Mouse (Mus musculus): ENCODE results near the gene Tmem87b. TPM values are rescaled to one million over a fixed set of nuclear protein-coding genes. Genes with fewer than 3 reads are reported as not detected.

Tmem87b gene
- 46.5 to 73.2 TPM (median 54.2 TPM) in 3 replicates for total RNA-seq (2017)

DNA sequence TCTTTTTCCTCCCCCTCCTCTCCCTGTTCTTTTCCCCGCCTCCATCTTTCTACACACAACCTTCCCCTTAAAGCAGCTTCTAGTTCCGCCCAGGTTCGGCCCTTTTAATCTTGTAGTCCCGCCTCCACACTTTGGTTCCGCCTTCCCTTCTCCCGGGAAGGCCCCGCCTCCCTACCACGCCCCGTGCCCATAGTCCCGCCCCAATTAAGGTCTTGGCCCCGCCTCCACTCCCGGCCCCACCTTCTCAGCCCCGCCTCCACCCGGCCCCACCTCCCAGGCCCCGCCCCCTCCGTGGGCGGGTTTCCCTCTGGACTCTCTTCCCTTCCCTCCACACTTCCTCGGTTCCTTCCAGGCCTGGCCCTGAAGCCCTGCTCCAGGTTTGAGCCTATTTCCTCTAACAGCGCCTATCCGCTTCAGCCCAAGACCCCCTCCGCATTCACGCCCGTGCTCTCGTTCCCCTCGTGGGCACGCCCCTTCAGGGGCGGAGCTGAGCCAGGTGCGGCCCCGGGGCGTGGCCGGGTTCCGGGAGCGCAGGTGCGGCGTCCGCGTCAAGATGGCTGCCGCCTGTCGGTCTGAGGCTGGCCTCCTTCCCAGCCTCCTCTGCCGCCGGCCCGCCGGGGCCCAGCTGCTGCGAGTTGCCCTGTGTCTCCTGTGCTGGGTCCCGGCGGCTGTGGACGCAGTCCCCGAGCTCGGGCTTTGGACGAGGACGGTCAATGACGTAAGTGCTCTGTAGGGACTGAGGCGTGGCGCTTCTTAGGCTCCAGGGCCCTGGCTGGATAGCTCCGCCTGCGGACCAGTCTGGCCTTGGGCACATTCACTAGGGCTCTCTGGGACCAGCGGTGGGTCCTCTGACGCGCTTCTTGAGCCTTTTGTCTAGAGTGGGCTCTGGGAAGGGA is at the start of gene Tmem87b:
Gene Tmem87b (plus strand): TSS at position 333 of the 896 bp plus-strand sequence.
- peak; percentile 94 for ATAC-seq (replicated peaks; ENCODE audit: insufficient number of reproducible peaks, low FRiP score, low TSS enrichment, poor library complexity, severe bottlenecking)

GRCm38 (mm10) chr2:128768545-128769247 is 49.2 kb upstream of the Tmem87b start:
- no peak for ATAC-seq (replicated peaks; ENCODE audit: insufficient number of reproducible peaks, low FRiP score, low TSS enrichment, poor library complexity, severe bottlenecking)

- no peak for ATAC-seq (replicated peaks; ENCODE audit: insufficient number of reproducible peaks, low FRiP score, low TSS enrichment, poor library complexity, severe bottlenecking)
Observed at GRCm38 (mm10) chr2:128770557-128770956, 47.4 kb upstream of the Tmem87b start.

DNA sequence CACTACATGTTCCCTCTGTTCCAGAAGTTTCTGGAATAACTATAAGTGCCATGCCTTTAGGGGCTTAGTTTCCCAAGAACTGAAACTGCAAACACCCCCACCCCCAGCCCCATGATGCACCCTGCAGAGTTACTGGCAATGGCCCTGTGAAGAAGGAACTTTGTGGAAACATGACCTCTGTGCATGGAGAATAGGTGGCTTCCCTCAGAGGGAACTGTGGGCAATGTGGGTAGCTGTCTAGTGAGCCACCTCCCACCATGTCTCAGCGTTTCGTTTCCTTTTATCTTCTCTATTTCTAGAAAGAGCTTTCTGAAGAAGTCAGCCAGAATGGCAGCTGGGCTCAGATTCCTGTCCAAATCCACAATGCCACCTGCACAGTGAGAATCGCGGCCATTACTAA is 46.9 kb upstream of the Tmem87b start:
- ATAC-seq (replicated peaks; ENCODE audit: insufficient number of reproducible peaks, low FRiP score, low TSS enrichment, poor library complexity, severe bottlenecking), result peak; percentile 76

- no peak for ATAC-seq (replicated peaks; ENCODE audit: insufficient number of reproducible peaks, low FRiP score, low TSS enrichment, poor library complexity, severe bottlenecking)
Observed at GRCm38 (mm10) chr2:128771750-128772338, 46.1 kb upstream of the Tmem87b start.

DNA sequence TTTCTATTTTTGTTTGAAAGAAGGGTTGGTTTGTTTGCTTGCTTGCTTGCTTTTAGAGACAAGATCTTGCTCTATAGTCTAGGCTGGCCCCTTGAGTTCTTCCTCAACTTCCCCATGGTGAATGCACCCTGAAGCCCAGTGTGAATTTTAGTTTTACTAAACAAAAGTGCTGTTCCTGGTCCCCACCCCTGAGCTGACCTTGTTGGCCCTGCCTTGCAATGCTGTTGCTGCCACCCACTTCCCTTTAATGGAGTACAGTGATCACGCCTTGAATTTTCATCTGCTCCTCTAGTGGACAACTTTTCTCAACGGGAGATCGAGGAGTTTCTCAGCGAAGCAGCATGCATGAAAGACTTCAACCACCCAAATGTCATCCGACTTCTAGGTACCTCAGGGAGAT is 35.7 kb upstream of the Tmem87b start:
- ATAC-seq (replicated peaks; ENCODE audit: insufficient number of reproducible peaks, low FRiP score, low TSS enrichment, poor library complexity, severe bottlenecking), result peak; percentile 56; the same call in 1 of the 2 replicates

DNA sequence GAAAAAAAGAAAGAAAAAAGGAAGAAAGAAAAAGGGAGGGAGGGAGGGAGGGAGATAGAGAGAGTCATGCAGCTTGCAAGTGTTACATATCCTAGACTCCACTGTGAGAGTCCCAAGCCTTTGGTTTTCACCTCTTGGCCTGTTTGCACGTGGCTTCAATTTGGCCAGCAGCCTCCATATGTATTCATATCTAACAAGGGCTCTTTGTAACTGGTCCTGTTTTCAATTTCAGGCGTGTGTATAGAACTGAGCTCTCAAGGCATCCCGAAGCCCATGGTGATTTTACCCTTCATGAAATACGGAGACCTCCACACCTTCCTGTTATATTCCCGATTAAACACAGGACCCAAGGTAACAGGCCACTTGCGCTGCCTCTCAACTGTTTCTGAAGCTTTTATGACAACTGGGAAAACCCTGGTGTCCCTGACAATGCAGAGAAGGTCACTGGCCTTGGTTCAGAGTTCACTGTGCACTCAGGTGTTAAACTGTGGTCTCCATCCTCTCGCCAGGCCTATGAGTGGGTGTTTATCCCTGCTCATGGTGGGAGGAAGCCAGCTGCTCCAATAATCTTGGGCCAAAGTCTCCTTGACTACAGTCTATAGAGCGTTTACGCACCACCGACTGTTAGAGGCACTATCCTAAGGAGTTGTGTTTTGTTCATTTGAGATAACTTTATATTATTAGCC is 34.1 kb upstream of the Tmem87b start:
- no peak for ATAC-seq (replicated peaks; ENCODE audit: insufficient number of reproducible peaks, low FRiP score, low TSS enrichment, poor library complexity, severe bottlenecking)

DNA sequence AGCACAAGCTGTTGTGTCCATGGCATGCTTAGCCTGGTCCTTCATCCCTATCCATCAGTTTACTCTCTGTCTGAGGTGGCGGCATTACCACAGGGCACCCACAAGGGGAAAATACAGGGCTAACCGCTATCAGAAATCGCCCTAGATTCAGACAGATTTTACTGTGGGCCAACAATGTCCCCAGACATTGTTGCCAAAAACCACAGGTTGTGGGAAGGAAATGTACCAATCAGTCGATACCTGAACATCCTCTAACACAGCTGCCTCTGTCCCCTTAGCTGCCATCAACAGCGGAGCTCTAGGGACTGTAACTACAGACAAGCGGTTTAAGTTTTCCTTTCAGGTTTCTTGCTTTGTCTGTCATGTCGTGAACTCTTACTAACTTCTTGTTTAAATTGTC is 33.1 kb upstream of the Tmem87b start:
- no peak for ATAC-seq (replicated peaks; ENCODE audit: insufficient number of reproducible peaks, low FRiP score, low TSS enrichment, poor library complexity, severe bottlenecking)

GRCm38 (mm10) chr2:128786341-128786740 is 31.6 kb upstream of the Tmem87b start:
- no peak for ATAC-seq (replicated peaks; ENCODE audit: insufficient number of reproducible peaks, low FRiP score, low TSS enrichment, poor library complexity, severe bottlenecking)

GRCm38 (mm10) chr2:128786795-128787194 is 31.1 kb upstream of the Tmem87b start:
- ATAC-seq (replicated peaks; ENCODE audit: insufficient number of reproducible peaks, low FRiP score, low TSS enrichment, poor library complexity, severe bottlenecking), result no peak

DNA sequence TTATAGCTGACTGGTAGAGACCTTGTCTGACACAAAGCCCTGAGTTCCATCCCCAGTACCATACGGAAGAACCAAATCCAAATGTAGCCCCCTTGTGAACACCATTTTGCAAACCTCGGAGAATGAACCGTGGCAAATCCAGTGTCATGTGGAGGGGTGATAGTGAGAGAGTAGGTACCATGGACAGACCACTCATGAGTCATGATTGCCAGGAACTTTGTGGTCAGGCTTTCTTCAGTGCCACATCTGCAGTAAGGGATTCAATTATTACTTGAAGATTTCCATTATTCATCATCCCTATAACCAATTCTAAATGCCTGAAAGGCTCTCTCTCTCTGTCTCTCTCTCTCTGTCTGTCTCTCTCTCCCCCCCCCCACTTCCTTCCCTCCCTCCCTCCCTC is 30.1 kb upstream of the Tmem87b start:
- ATAC-seq (replicated peaks; ENCODE audit: insufficient number of reproducible peaks, low FRiP score, low TSS enrichment, poor library complexity, severe bottlenecking), result no peak

DNA sequence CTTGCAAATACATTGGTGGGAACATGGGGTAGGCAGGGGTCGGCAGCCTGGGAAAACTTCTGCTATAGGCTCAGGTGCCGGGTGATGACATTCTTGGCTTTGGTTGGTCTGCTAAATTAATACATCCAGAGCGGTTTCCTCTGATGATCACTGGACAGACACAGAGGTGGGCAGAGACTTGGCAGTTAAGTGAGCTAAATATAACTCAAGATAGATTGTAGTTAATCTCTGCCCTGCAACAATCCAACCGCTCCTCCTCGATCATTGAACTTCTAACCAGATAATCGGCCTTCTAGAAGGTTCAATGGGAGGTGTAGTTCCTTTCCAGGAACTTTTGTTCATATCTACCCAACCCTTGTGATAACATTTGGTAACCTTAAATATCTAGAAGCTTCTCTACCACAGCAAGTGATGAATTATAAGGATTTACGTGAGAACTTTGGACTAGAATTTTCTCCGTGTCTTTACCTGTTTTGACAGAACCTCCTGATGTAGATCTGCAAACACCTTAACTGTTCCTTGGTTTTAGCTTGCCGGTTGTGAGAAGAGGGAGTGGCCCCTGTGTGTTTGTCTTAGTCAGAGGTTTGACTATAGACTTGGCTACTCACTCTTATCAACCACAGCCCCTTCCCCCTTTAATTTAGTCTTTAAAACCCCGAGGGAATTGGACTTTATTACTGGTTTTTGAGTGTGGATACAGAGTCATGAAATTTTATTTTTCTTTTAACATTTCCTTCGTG is 26.9 kb upstream of the Tmem87b start:
- no peak for ATAC-seq (replicated peaks; ENCODE audit: insufficient number of reproducible peaks, low FRiP score, low TSS enrichment, poor library complexity, severe bottlenecking)

GRCm38 (mm10) chr2:128793958-128794357 is 24.0 kb upstream of the Tmem87b start:
- no peak for ATAC-seq (replicated peaks; ENCODE audit: insufficient number of reproducible peaks, low FRiP score, low TSS enrichment, poor library complexity, severe bottlenecking)

- ATAC-seq (replicated peaks; ENCODE audit: insufficient number of reproducible peaks, low FRiP score, low TSS enrichment, poor library complexity, severe bottlenecking), result no peak
Observed at GRCm38 (mm10) chr2:128796463-128796862, 21.5 kb upstream of the Tmem87b start.

DNA sequence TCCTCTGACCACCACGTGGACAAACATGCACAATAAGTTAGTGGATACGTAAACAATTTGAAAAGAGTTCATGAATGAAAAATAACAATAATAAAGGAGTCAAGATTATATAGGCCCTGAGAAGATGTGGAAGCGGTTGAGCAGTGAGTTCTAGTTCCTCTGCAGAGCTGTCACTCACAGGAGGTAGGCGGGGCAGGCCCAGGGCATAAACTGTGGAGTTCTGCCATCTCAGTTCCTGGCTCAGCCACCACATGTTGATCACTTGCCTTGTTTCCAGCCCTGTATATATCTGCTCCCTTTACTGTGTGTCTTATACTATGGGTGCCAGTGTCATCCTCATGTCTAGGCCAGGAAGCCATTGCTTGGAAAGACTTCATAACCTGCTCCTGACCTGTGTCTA is 14.5 kb upstream of the Tmem87b start:
- ATAC-seq (replicated peaks; ENCODE audit: insufficient number of reproducible peaks, low FRiP score, low TSS enrichment, poor library complexity, severe bottlenecking), result 0 out of 2 replicates have a peak, but pooled peaks have one; percentile 47

- ATAC-seq (replicated peaks; ENCODE audit: insufficient number of reproducible peaks, low FRiP score, low TSS enrichment, poor library complexity, severe bottlenecking), result no peak
Observed at GRCm38 (mm10) chr2:128805341-128805740, 12.6 kb upstream of the Tmem87b start.

DNA sequence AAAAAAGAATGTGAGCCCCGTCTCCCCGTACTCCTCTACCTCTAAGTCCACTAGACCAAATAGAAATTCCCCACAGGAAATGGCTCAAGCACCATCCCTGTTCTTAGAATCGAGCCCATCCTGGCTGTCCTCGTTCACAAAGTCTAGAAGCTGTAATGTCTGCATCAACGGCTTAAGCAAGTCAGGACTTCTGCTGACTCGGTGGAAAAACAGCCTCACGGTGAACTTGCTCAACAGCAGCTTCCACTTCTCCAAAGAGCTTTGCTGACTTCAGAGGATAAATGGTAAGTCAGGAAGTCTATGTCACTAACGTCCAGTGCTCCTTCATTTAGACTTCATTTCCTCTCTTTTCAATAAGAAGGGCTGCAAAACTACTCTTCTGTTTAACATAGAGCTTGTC is 11.4 kb upstream of the Tmem87b start:
- ATAC-seq (replicated peaks; ENCODE audit: insufficient number of reproducible peaks, low FRiP score, low TSS enrichment, poor library complexity, severe bottlenecking), result no peak; the same call in 1 of the 2 replicates

DNA sequence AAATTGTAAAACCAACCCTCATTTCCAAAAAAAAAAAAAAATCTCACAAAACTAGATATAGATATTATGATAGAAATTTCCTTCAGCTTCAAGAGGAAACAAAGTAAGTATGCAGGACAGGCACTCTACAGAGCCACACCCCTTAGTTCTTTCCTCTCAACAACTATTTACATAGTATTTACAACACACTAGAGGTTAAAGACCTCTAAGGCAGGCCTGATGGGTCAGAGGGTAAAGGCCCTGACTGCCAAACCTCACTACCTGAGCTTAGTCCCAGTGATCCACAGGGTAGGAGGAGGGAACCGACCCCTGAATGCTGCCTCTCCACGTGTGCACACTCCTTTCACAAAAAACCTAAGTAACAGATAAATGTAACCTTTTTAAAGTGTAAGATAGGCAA is 5.2 kb upstream of the Tmem87b start:
- ATAC-seq (replicated peaks; ENCODE audit: insufficient number of reproducible peaks, low FRiP score, low TSS enrichment, poor library complexity, severe bottlenecking), result no peak
